Mouse (Mus musculus) neural tube, embryonic 11.5 days (tissue): ENCODE results near the gene Slitrk5. TPM values are rescaled to one million over a fixed set of nuclear protein-coding genes. Genes with fewer than 3 reads are reported as not detected.
"Not testable (repeated sequence)": the region's sequence is repeated elsewhere in the genome, so short reads cannot be mapped to it uniquely, and the experiment has no call there.

ENCODE experiments used
- ATAC-seq: fragments of 200-750 bp; cut with Nextera tagmentation; 2 replicates; pipeline ENCODE4 v1.8.0; 2017; ENCODE audit warnings: moderate number of reproducible peaks, mild to moderate bottlenecking, moderate TSS enrichment, moderate library complexity; ENCODE audit not compliant: insufficient read depth, low FRiP score, low TSS enrichment
- DNase-seq: peaks from one replicate; pipeline ENCODE4 v3.0.0-alpha.2; 2015; ENCODE audit warnings: low spot score
- H3K27ac ChIP-seq: fragments of 300-500 bp; sonication (generic); 2 replicates; pipeline ENCODE4 v1.5.1; 2014; ENCODE audit warnings: low read depth, mild to moderate bottlenecking, low read length
- H3K27me3 ChIP-seq: fragments of 300-500 bp; sonication (generic); 2 replicates; pipeline ENCODE4 v1.6.1; 2014; ENCODE audit warnings: mild to moderate bottlenecking, low read length, mixed read lengths; ENCODE audit not compliant: control insufficient read depth, insufficient read depth
- H3K36me3 ChIP-seq: fragments of 300-500 bp; sonication (generic); 2 replicates; pipeline ENCODE4 v1.6.1; 2014; ENCODE audit warnings: mild to moderate bottlenecking, low read length, moderate library complexity, mixed read lengths; ENCODE audit not compliant: control insufficient read depth, insufficient read depth
- H3K4me1 ChIP-seq: fragments of 300-500 bp; sonication (generic); 2 replicates; pipeline ENCODE4 v1.6.1; 2014; ENCODE audit warnings: low read length, mixed read lengths; ENCODE audit not compliant: control insufficient read depth, insufficient read depth
- H3K4me2 ChIP-seq: fragments of 300-500 bp; sonication (generic); 2 replicates; pipeline ENCODE4 v1.6.1; 2014; ENCODE audit warnings: low read depth, mild to moderate bottlenecking, moderate library complexity
- H3K4me3 ChIP-seq: fragments of 300-500 bp; sonication (generic); 2 replicates; pipeline ENCODE4 v1.5.1; 2014; ENCODE audit warnings: low read depth, low read length
- H3K9ac ChIP-seq: fragments of 300-500 bp; sonication (generic); 2 replicates; pipeline ENCODE4 v1.6.1; 2014; ENCODE audit warnings: mild to moderate bottlenecking, low read length
- H3K9me3 ChIP-seq: fragments of 300-500 bp; sonication (generic); 2 replicates; pipeline ENCODE4 v1.6.1; 2016; ENCODE audit warnings: low read length; ENCODE audit not compliant: control insufficient read depth
- WGBS: fragments of 180-500 bp; shearing (Covaris S2); extraction: QIAGEN DNeasy Blood & Tissue Kit; methylation state at CpG from one replicate; pipeline ENCODE4 v1.1.7; 2014; 5-methylcytosine and 5-hydroxymethylcytosine counted together
- polyA plus RNA-seq: library from polyadenylated mRNA; unstranded; fragments of >200 nt; fragmentation: Nextera tagmentation; extraction: Ambion mirVana; gene quantifications from 2 replicates; pipeline ENCODE4 v1.2.1, GENCODE M21; 2014

Slitrk5 gene
- polyA plus RNA-seq, 1 experiment from 2014 or later: 19.4 TPM

DNA sequence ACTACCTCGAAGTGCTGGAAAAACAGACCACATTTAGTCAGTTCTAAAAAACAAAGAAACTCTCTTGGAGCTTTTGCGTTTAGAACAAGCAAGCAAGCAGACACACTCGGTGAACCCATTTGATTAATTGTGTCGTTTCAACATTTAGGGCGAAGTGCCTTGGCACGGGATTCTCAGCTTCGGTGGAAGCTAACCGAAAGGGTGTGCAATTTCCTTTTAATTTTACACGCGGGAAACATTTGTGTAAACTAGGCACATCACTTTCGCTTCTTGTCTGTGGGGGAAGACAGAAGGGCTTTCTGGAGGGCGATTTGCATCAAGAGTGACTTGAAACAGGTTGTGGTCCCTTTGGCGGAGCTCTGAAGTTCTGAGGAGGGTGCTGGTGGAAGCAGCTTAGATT lies 6.9 kb downstream of the Slitrk5 start:
- Histone ChIP-seq H3K4me3 (peak overlapping the region; percentile 39), H3K4me1 (peaks cover 11% of the 10 kb centered on the region; the same call in 1 of the 2 replicates), H3K36me3 (no peaks in the 10 kb centered on the region), H3K27ac (no peak overlapping the region), H3K9ac (peak overlapping the region; percentile 53), H3K9me3 (no peaks in the 10 kb centered on the region), H3K27me3 (no peaks in the 10 kb centered on the region), H3K4me2 (peak overlapping the region; percentile 87)
- no peak for ATAC-seq
- peak; percentile 30 for DNase-seq
- WGBS: 11% methylated on average over 13 of the region's 13 CpGs

DNA sequence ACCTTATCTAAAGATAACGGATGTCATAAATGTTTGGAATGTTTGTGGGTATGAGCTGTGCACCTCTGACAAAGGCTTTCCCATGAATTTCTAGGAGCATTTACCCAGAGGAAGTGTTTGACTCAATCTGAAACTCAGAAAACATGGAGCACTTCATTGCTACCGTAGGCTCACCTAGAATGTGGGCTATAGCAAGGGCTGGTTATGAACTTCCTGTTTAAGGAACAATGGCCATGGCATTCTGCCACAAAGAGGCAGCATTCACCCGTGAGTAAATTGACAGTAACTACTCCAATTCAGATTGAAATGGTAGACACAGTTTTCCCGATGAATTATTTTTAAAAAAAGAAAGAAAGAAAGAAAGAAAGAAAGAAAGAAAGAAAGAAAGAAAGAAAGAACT lies 8.6 kb downstream of the Slitrk5 start:
- no peaks in the 10 kb centered on the region for H3K36me3 ChIP-seq
- DNase-seq (no peak), ATAC-seq (no peak)
- peaks cover 6% of the 10 kb centered on the region; the same call in 1 of the 2 replicates for H3K4me1 ChIP-seq
- no peak overlapping the region for H3K4me3 ChIP-seq
- H3K27me3 ChIP-seq: no peaks in the 10 kb centered on the region
- H3K9me3 ChIP-seq: no peaks in the 10 kb centered on the region
- H3K27ac ChIP-seq: no peak overlapping the region
- 85% methylated on average over 4 of the region's 4 CpGs for WGBS
- H3K4me2 ChIP-seq: no peak overlapping the region
- no peak overlapping the region for H3K9ac ChIP-seq

- ATAC-seq, H3K27ac ChIP-seq, H3K4me3 ChIP-seq, H3K9me3 ChIP-seq, H3K27me3 ChIP-seq, H3K9ac ChIP-seq, H3K36me3 ChIP-seq, DNase-seq, H3K4me2 ChIP-seq, H3K4me1 ChIP-seq: not testable (repeated sequence)
- 66% methylated on average over 1 of the region's 1 CpGs for WGBS
These were observed 15.2 kb downstream of the Slitrk5 start for GRCm38 (mm10) chr14:111690139-111690538.

DNA sequence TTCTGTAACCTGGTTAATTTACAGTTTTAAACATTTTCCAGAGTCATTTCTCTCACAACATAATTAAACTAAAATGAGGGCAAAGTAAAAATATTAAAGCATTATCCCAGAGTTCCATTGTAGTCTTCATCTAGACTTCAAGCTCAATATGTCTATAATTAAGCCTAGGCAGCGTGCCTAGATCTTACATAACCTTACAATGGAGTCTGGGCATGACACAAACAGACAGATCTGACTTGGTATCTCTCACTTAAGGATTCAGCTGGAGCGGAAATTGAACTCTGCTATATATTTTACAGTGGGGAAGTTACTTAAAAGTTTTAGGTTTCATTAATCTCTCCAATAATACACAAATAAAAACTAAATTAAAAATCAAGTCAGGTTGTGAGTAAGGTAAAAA lies 54.9 kb downstream of the Slitrk5 start:
- Histone ChIP-seq H3K36me3 (no peaks in the 10 kb centered on the region), H3K27me3 (no peaks in the 10 kb centered on the region), H3K9me3 (no peaks in the 10 kb centered on the region), H3K4me1 (no peaks in the 10 kb centered on the region), H3K4me3 (no peak overlapping the region), H3K27ac (no peak overlapping the region), H3K9ac (no peak overlapping the region), H3K4me2 (no peak overlapping the region)
- ATAC-seq: no peak
- no peak for DNase-seq
- 87% methylated on average over 2 of the region's 2 CpGs for WGBS
